Mouse (Mus musculus): Measurements from ENCODE around the gene Asb10. TPM values are rescaled to one million over a fixed set of nuclear protein-coding genes. Genes with fewer than 3 reads are reported as not detected.
"Not testable (repeated sequence)": the region's sequence is repeated elsewhere in the genome, so short reads cannot be mapped to it uniquely, and the experiment has no call there.

Asb10 gene
- under 1 TPM in 1 of 2 experiments, not detected in 1; 0.23 TPM for total RNA-seq (2021)
- long read RNA-seq, experiment 1: 0 reads
- long read RNA-seq, experiment 2, partial matches to known transcripts: 3 of 3 reads
- long read RNA-seq, experiment 2, other reads (novel, unspliced or antisense): 0 of 3 reads

GRCm38 (mm10) chr5:24540387-24541143, at the start of gene Asb10:
TSS of gene Asb10 (minus strand) at chr5:24540978.
- peak in 1 of 2 experiments; percentile 46 for DNase-seq (ENCODE audit: low spot score in 2 of 2)

DNA sequence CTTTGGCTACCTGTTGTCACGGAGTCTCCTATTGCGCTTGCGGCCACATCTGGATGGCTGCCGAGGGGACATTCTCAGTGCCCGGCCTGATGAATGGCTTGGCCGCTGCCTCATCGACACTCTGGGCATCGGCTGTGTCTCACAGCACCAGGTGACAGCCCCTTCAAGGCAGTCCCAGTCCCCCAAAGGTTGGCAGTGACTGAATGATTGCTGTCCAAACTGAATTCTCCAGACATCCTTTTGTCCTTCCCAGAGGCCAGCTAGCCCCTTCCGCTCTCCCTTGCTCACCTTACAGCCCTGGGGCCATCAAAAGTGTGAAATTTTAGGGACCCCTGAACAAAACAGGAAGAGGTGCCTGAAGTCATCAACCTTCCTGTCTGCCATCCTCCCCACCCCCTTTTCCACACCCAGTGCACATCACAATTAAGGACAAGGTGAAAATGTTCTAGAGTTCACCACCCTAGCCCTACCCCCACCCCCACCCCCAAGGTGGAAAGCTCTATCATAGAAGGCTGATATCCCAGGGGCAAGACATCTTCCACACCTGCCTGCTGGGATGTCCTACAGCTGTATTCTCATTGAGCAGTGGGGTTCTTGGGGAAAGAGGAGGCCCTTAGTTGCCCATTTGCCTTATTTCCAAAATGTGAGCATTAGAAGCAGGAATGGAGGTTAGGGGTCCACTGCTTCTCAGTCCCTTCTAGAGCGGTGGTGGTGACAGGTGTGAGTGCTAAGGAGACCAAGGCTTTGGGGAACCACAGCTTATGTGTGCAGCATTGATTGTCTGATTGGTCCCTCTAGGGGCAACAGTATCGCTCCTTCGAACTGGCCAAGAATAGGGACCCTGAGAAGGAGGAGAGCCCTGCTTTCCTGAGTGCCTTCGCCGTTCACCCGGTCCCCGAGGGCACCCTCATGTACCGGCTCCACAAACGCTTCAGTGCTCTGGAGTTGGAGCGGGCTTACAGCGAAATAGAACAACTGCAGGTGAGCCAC, 49.0 kb upstream of the Asb10 start:
- DNase-seq (ENCODE audit: low spot score in 2 of 2): no peak

DNA sequence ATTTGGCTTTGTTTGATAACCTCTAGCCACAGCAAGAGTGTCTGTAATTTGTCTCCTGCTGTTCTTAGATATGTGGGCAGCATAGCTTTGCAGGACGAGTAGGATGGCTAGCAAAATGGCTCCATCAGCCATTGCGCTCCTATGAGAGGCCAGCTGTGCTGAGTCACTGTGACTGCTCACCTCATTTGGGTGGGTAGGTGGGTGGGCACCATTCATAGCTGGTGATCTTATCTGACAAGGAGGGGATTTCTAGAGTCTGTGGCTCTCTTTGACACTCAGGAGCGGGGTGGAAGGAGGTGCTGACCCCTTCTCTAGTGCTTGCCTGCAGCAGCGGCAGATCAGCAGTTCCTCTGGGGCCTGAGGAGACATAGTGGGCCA, 46.4 kb upstream of the Asb10 start:
- no peak for DNase-seq (ENCODE audit: low spot score in 2 of 2)

- peak; percentile 70 for DNase-seq (ENCODE audit: low spot score in 2 of 2)
Observed at GRCm38 (mm10) chr5:24586547-24587199, 45.9 kb upstream of the Asb10 start, which contains the start of gene Chpf2. TSS of gene Chpf2 (plus strand) at chr5:24586741.

GRCm38 (mm10) chr5:24586106-24586505, 45.3 kb upstream of the Asb10 start:
- no peak for DNase-seq (ENCODE audit: low spot score in 2 of 2)

DNA sequence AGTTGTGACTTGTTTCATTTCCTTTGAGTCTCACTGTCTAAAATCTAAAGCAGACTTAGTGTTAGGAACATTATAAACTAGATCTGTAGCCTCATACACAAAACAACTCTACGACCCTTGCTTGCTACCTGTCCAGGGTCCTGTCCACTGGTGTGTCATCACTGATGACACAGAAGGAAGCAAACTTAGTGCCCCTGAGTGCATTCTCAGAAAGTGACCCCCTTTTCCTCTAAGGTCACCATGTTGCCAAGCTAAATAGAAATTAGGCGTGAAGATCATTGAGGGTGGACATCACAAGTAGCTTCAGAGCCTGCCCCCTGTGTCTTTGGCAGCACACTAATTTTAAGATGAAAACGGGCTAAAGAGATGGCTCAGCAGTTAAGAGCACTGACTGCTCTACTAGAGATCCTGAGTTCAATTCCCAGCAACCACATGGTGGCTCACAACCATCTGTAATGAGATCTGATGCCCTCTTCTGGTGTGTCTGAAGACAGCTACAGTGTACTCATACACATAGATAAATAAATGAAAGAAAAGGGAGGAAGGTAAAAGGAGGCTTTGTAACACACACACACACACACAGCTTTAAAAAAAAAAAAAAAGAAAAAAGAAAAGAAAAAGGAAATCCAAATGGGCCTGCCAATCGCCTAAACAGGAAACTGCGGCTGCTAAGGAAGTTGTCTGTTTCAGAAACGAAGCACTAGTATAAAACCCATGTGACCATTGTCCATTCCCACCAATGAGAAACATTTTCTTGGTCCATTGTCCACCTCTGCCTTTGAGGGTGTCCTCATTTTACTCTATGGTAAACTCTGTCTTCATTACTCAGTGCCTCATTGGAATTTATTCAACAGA, 37.6 kb upstream of the Asb10 start:
- no peak for DNase-seq (ENCODE audit: low spot score in 2 of 2)

GRCm38 (mm10) chr5:24577183-24577929, 36.6 kb upstream of the Asb10 start, which contains the start of gene Abcf2:
TSS of gene Abcf2 (minus strand) at chr5:24577467.
- peak; percentile 99 to 100 for DNase-seq (ENCODE audit: low spot score in 2 of 2)

DNA sequence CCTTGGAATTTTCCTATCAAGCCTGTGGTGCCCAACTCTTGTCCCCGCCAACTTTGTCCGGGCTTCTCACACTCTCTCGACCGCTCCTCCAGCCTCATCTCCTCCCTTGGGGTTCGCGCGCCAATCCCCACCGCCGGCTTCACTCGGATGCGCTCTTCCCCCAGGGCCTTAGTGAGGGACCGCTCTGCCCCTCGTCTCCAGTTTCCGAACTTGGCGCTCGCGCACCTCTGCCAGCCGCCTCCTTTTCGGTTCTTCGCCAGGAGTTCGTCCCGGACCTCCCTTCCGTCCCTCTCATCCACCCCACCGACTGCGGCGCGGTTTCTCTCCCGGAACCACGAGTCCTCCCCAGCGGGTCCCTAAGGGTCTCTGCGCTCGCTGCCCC, 36.0 kb upstream of the Asb10 start:
- no peak for DNase-seq (ENCODE audit: low spot score in 2 of 2)

- no peak for DNase-seq (ENCODE audit: low spot score in 2 of 2)
Observed at GRCm38 (mm10) chr5:24575948-24576347, 35.2 kb upstream of the Asb10 start.

DNA sequence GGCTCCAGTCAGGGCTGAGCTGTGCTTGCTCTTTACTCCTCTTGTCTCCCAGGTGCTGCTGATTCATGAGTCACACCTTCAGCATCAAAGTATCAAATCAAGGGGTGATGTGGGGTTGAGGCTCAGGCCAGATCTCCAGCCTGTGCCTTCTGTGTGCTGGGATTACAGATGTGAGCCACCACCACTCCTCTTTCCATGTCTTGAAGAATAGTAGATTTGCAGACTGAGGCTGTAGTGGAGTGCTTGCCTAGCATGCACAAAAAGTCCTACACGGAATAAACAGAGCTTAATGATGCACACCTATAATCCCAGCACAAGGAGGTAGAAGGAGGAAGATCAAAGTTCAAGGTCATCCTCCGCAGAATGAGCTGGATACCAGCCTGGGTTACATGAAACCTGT, 15.9 kb upstream of the Asb10 start, which contains the start of gene 4931409K22Rik:
TSS of gene 4931409K22Rik (minus strand) at position 101 of the 400 bp plus-strand sequence.
- DNase-seq (ENCODE audit: low spot score in 2 of 2): no peak

GRCm38 (mm10) chr5:24555335-24555734, 14.6 kb upstream of the Asb10 start:
- DNase-seq (ENCODE audit: low spot score in 2 of 2): not testable (repeated sequence)

DNA sequence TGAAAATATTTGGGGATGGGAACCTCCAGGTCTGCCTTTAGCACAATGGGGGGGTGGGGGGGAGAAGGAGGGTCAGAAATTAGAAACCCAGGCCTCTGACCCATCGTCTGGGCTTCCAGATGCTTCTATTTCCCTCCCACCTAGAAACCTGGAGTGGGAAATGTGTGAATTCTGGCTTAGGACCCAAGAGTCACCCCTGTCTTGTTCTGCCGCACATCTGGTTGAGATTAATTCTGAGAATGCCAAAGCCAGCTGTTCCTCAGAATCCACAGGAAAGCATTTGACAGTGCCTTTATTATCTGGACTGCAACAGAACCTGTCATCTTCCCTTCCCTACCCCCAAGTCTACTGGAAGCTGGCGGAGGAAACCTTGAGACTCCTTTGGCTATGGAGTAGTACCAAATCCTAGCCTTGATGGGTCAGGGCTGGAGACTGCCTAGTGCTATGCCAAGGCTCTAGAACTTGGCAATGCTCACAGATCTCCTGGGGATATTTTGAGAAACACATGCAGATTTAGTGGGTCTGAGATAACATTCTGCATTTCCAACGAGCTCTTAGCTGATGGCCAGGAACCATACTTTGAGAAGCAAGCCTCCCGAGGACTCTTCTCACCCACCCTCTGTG, 13.0 kb upstream of the Asb10 start:
- DNase-seq (ENCODE audit: low spot score in 2 of 2): no peak

DNA sequence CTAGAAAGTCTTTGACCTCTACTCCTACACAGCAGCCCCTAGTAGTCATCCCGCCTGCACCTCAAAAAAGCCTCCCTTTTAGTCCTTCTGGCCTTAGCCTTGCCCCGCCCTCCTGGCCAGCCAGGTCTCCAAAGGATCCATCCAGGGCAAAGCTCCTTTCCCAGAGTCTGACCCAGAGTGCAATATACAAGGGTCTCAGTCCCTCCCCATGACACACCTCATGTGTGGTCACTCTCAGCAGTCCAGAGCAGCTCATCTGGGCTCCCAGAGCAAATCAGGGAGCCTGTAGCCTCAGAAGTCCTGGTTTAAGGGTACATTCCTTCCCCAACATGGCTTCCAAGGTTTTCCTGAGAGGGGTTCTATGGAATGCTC, 10.5 kb upstream of the Asb10 start:
- DNase-seq (ENCODE audit: low spot score in 2 of 2): no peak

DNA sequence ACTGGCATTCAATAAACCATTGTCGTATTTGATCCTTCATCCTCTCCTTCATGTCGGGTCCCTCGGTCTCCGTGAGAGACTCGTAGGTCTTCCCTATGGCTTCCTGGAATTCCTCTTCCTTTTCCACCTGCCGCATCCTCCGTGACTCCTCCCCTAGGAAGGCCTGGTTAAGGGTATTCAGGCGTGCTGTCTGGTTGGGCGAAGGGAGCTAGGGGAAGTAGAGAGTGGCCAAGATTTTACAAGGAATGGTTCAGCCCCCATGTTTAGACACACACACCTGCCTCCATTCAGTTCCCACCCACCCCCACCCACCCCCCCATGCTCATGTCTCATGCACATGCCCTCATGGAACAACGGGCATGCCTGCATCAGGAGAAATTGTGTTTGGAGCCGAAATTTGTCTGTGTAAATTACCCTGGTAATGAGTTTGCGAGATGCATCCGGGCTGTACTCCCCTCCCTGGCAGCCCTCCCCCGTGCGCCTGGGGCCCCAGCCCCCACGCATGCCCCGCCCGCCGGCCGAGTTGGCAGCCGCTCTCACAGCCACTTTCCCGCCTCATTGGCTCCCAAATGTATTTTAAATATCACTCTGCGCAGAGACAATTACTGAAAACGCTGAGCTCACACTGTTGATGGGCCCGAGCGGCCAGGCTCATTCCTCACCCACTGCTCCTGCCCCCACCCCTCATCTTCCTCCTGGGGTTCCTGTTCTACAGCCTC, 10.0 kb upstream of the Asb10 start:
- peak in 1 of 2 experiments; percentile 31 for DNase-seq (ENCODE audit: low spot score in 2 of 2)

DNA sequence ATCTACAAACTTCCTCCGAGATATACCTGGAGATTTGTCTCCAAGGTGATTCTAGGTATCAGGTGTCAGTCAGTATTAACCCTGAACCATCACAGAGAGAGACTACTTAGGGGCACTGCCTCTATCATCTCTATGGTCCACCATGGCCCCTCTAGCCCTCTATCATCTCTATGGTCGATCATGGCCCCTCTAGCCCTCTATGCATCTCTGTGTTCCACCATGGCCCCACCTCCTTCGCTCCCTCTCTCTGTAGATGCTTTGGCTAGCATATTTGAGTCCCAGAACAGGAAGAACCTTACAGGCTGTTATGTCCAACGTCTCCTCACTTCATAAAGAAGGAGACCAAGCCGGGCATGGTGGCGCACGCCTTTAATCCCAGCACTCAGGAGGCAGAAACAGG, 1.9 kb upstream of the Asb10 start:
- no peak for DNase-seq (ENCODE audit: low spot score in 2 of 2)

DNA sequence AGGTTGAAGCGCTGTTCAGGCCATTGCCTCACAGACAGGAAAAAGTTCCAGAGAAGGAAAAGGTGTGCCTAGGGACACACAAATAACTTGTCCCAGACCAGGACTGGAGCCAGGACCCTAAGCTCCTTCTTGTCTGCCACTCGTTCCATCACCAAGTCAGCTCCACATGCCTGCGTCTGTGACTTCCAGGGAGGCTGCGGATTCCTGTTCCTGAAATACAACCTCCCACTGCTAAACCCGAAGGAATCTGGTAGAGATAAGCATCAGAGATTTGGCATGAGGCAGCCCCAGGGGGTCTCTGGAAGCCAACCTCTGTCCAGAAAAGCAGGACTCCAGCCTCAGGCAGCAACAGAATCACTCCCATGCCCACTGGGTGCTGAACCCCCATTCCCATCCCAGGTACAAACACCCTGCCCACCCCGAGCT, 379 bp upstream of the Asb10 start:
- DNase-seq (ENCODE audit: low spot score in 2 of 2): no peak

GRCm38 (mm10) chr5:24539571-24540296, 1.0 kb downstream of the Asb10 start:
- no peak for DNase-seq (ENCODE audit: low spot score in 2 of 2)

All from adrenal gland, adult 18-20 months (tissue).